Mouse (Mus musculus): ENCODE results near the gene Gtf2a2.

- TF ChIP-seq USF1 (IDR thresholded peaks at IDR 0.05; ENCODE audit: low read depth) (no peak), TCF12 (IDR thresholded peaks at IDR 0.05; ENCODE audit: insufficient read depth, poor library complexity, severe bottlenecking) (no peak), POLR2A (IDR thresholded peaks at IDR 0.05; ENCODE audit: insufficient read length, low read depth) (no peak), MYOD1 (IDR thresholded peaks at IDR 0.05; ENCODE audit: control insufficient read depth in 1 of 3, insufficient read length in 2 of 3, low read depth in 2 of 3) (no peak), CEBPB (IDR thresholded peaks at IDR 0.05; ENCODE audit: insufficient read depth, poor library complexity, severe bottlenecking) (no peak), E2F4 (IDR thresholded peaks at IDR 0.05; ENCODE audit: insufficient read depth) (no peak), MAX (IDR thresholded peaks at IDR 0.05; ENCODE audit: low read depth) (no peak), MYOG (IDR thresholded peaks at IDR 0.05; ENCODE audit: control insufficient read depth in 1 of 3, insufficient read depth in 1 of 3, insufficient read length in 2 of 3, low read depth in 2 of 3) (no peak), TCF3 (IDR thresholded peaks at IDR 0.05; ENCODE audit: insufficient read length, low read depth) (no peak), POLR2AphosphoS2 (IDR thresholded peaks at IDR 0.05; ENCODE audit: insufficient read length, low read depth) (no peak)
Observed at GRCm38 (mm10) chr9:70042137-70042536, 29.8 kb downstream of the Gtf2a2 start.

All from myocyte (in vitro differentiated cells).